Mouse (Mus musculus) embryo, embryonic 11 days (tissue): Measurements from ENCODE around the gene Kif26b.
A peak's percentile ranks its signal among the peaks of the same experiment; 100 is the strongest.

Experiments used
- DNase-seq: peaks from one replicate; pipeline ENCODE4 v3.0.0-alpha.2; 2015

Gene Kif26b

DNA sequence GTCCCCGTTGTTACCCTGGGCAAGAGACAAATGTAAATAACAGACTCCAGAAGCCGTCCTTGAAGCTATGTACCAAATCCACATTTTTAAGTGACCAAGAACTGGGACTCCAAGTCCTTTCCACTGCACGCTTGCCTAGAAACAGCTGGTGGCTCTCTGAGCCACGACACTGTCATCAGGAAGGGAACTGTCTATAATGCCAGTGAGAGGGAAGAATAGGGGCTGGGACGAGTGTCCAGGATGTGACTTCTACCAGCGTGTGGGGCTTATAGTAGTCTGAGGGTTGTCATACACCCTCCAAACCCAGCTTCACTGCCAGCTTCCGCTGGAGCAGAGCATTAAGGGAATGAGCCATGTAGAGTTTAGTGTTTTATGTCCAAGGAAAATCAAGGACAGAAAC is 138.9 kb downstream of the Kif26b start:
- no peak for DNase-seq

DNA sequence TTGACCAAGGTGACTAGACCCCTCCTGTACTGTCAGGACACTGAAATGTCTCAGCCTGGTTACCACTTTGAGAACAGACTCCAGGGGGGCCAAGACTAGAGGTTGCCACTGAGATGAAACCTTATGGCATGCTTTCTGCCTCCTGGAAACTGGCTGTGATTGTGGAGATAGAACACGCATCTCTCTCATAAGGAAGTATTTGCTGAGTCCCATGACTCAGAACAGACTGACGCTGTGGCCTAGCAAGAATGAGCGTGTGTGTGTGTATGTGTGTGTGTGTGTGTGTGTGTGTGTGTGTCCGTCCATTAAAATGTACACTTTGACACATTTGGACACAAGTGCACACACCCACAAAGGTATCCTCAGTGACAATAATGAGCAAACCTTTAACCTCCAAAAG is 140.0 kb downstream of the Kif26b start:
- DNase-seq: no peak

DNA sequence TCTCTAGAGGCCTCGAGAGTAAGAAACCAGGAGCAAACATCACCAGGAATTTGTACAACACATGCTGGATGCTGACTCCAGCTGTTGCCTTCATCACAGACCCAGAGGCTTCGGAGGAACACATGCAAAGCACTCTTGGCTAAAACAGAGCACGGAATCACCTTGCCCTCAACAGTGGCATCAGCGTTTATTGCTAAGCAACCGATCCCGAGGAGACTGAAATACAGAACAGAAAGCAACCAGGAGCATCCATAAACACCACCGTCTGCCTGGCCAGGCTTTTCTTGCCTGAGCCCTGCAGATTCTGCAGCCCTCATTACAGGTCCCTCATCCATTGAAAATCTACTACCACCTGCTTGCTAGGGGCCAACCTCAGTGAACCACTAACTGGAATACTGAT is 144.1 kb downstream of the Kif26b start:
- no peak for DNase-seq

GRCm38 (mm10) chr1:178673506-178673905 is 144.6 kb downstream of the Kif26b start:
- DNase-seq: no peak

- no peak for DNase-seq
Observed at GRCm38 (mm10) chr1:178675542-178676252, 146.8 kb downstream of the Kif26b start.

- peak; percentile 46 for DNase-seq
Observed at GRCm38 (mm10) chr1:178677160-178677559, 148.2 kb downstream of the Kif26b start.

DNA sequence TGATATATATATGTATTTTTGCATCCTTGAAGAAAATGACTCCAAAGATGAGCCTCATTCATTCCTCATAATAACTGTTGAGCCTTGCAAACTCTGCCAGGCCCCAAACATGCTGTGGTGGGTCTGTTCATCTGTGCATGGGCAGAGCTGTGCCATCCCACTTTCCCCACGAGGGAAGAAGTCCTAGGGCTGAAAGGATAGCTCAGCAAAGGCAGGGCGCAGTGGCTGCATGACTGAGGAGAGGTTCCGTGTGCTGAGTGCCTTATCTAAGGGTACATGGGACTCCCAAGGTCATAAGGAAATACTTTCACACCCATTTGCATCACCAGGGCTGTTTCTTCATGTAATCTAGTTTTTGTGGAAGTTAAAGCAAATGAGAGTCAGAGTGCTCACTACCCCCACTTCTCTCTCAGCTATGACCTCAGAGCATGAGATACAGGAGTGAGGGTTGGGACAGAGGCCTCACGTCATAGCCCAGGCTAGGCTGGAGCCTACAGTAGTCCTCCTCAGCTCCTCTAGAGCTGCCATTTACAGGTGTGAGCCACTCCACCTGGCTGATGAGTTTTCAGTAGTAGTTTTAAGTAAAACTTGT is 148.8 kb downstream of the Kif26b start:
- no peak for DNase-seq

DNA sequence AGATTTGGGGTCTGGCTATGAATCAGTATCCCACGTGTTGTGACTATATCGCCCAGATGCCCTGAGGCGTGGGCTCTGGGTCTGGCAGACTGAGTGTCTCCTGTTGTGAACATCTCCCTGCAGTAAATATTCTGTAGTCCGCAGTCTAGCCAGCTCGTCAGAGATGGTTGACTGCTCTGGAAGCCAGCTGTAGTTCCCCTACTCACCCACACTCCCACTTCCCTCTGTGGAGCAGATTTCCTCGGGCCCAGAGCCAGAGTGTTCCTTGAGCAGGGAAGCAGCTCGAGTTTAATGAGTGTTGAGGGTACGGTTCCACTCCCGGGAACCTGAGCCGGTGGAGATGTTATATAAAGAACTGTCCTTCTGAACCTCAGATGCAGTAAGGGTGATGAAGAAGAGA is 154.7 kb downstream of the Kif26b start:
- no peak for DNase-seq

- no peak for DNase-seq
Observed at GRCm38 (mm10) chr1:178684991-178685680, 156.2 kb downstream of the Kif26b start.

GRCm38 (mm10) chr1:178686881-178687280 is 158.0 kb downstream of the Kif26b start:
- DNase-seq: no peak

GRCm38 (mm10) chr1:178689512-178689911 is 160.6 kb downstream of the Kif26b start:
- peak; percentile 65 for DNase-seq

GRCm38 (mm10) chr1:178691679-178692078 is 162.8 kb downstream of the Kif26b start:
- DNase-seq: no peak

- no peak for DNase-seq
Observed at GRCm38 (mm10) chr1:178700102-178700501, 171.2 kb downstream of the Kif26b start.

DNA sequence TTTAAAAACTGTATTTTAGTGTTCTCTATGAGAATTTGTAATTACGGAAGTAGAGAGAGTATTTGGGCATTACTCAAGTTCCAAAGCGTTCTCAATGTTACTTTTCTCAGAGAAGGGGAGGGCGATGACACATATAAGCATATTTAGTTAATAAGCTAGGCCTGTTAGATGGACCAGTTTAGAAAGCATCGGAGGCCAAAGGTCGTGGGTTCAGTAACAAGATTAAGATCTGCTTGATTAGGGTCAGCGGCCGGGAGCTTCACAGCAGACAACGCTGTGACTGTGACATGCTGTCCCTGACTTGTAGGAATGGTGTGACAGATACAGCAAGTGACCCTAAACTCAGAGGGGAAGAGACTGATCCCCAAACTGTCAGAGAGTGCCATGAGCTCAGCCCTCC is 174.6 kb downstream of the Kif26b start:
- DNase-seq: no peak

DNA sequence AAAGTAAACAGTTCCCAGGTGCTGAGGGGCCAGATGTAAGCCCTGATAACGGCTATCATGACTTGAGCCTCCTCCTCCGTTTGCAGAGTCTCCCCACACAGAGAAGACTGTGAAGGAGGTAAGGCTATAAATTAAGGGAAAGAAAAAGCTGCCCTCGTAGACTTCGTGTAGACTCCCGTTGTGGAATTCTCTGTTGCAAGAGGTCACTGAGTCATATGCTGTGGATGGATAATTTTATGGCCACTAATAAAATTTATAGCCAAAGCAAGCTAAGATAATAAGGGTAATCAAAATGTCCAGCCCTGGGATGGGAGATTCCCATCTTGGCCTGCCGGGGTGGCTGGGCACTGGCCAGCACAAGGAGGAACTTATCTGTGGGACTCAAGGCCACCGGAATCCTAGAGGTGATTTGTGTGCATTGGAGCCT is 179.0 kb downstream of the Kif26b start:
- DNase-seq: no peak

GRCm38 (mm10) chr1:178708356-178708755 is 179.4 kb downstream of the Kif26b start:
- no peak for DNase-seq

DNA sequence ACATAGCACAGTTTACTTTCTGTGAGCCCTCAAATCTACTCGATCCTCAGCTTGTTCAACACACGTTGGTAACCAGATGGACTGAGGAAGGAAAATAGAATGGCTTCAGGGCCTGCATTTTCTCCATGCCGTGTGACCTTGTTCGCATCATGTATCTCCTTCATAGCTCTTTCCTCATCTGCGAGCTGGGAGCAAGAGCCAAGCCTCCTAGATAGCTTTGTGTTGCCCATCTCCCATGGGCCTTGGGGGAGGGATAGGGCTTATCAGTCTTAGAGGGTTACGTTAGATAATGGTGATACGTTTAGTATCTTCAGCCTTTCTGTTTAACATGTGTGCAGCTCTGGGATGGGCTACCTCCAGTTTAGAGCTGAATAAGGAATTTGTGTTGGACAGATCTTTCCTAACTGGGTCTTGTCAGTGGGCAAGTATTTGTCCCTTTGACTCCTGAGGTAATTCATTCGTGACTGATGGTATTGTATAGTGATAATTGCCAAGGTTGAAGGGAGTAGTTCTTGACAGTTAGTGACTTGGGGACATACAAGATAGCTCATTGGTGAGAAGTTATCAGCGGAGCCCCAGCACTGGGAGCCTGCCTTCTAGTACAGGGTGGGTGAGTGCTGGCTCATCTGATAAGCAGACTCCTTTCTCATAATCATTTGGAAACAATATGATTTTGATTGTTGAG is 183.4 kb downstream of the Kif26b start:
- DNase-seq: no peak

DNA sequence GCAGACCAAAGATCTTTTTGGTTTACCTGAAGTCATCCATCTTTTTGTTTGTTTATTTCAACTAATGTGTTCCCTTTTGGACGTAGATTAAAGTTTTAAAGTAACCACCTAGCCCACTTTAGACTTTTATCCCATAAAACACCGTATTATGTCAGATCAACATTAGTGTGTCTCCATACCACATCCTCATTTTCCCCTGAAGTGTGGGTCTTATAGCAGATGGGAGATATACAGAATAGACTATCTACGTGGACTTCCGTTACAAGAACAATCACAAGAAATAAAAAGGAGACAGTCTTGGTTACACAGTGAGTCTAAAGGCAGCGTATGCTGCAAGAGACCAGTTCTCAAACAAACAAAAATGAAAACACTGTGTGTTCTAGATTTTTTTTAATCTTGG is 185.3 kb downstream of the Kif26b start:
- DNase-seq: no peak

- no peak for DNase-seq
Observed at GRCm38 (mm10) chr1:178716411-178716810, 187.5 kb downstream of the Kif26b start.

GRCm38 (mm10) chr1:178720821-178721220 is 191.9 kb downstream of the Kif26b start:
- DNase-seq: no peak

GRCm38 (mm10) chr1:178722793-178723192 is 193.9 kb downstream of the Kif26b start:
- no peak for DNase-seq

GRCm38 (mm10) chr1:178725536-178725935 is 196.6 kb downstream of the Kif26b start:
- DNase-seq: no peak

GRCm38 (mm10) chr1:178728256-178728655 is 199.3 kb downstream of the Kif26b start:
- DNase-seq: peak; percentile 19

DNA sequence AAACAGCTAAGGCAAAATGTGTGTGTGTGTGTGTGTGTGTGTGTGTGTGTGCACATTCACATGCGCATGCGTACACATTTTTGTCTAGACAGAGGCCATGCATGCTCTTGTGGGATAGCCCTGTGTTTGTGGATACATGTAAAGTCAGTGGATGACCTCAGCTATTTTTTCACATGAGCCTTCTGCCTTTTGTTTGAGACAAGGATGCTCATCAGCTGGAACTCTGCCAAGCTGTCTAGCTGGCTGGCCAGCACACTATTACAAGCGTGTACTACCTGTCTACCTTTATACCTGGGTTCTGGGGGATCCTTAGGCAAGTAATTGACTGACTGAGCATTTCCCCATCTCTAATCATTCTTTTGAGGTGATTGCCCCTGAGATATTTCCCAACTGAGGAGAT is 201.3 kb downstream of the Kif26b start:
- DNase-seq: no peak
